Mouse (Mus musculus) embryonic facial prominence, embryonic 15.5 days (tissue): ENCODE results near the gene Exph5. TPM values are rescaled to one million over a fixed set of nuclear protein-coding genes. Genes with fewer than 3 reads are reported as not detected.
A peak's percentile ranks its signal among the peaks of the same experiment; 100 is the strongest.

Experiments
- ATAC-seq: fragments of 200-750 bp; cut with Nextera tagmentation; 2 replicates; pipeline ENCODE4 v1.8.0; 2017; ENCODE audit warnings: low read depth, moderate TSS enrichment; ENCODE audit not compliant: insufficient number of reproducible peaks, low FRiP score, low TSS enrichment
- H3K27ac ChIP-seq: fragments of 300-500 bp; sonication (generic); replicated peaks from 2 replicates; pipeline ENCODE4 v1.5.1; 2015; ENCODE audit warnings: mild to moderate bottlenecking, inconsistent platforms
- H3K27me3 ChIP-seq: fragments of 300-500 bp; sonication (generic); 2 replicates; pipeline ENCODE4 v1.6.1; 2015; ENCODE audit warnings: inconsistent platforms
- H3K36me3 ChIP-seq: fragments of 300-500 bp; sonication (generic); 2 replicates; pipeline ENCODE4 v1.6.1; 2015; ENCODE audit warnings: mild to moderate bottlenecking, inconsistent platforms
- H3K4me1 ChIP-seq: fragments of 300-500 bp; sonication (generic); 2 replicates; pipeline ENCODE4 v1.6.1; 2015; ENCODE audit warnings: inconsistent platforms
- H3K4me2 ChIP-seq: fragments of 300-500 bp; sonication (generic); replicated peaks from 2 replicates; pipeline ENCODE4 v1.6.1; 2015; ENCODE audit warnings: mild to moderate bottlenecking, inconsistent platforms
- H3K4me3 ChIP-seq: fragments of 300-500 bp; sonication (generic); replicated peaks from 2 replicates; pipeline ENCODE4 v1.5.1; 2015; ENCODE audit warnings: mild to moderate bottlenecking, inconsistent platforms
- H3K9ac ChIP-seq: fragments of 300-500 bp; sonication (generic); 2 replicates; pipeline ENCODE4 v1.6.1; 2015; ENCODE audit warnings: inconsistent platforms
- H3K9me3 ChIP-seq: fragments of 300-500 bp; sonication (generic); replicated peaks from 2 replicates; pipeline ENCODE4 v1.6.1; 2016; ENCODE audit warnings: inconsistent platforms
- WGBS: fragments of 180-500 bp; shearing (Covaris S2); methylation state at CpG from one replicate; pipeline ENCODE4 v1.1.7; 2015; 5-methylcytosine and 5-hydroxymethylcytosine counted together
- polyA plus RNA-seq: library from polyadenylated mRNA; unstranded; fragments of >200 nt; fragmentation: Nextera tagmentation; extraction: Ambion mirVana; gene quantifications from 2 replicates; pipeline ENCODE4 v1.2.1, GENCODE M21; 2015

The Exph5 gene
- polyA plus RNA-seq, result 2.3 and 2.4 TPM in 2 replicates

GRCm38 (mm10) chr9:53301269-53301720 is at the start of gene Exph5:
Gene Exph5 (plus strand): TSS chr9:53301670.
- Histone ChIP-seq H3K27ac (peak within 1 kb of the TSS; percentile 52), H3K36me3 (no peaks in the 10 kb centered on the region), H3K9ac (0 out of 2 replicates have a peak within 1 kb of the TSS, but pooled peaks have one; percentile 2), H3K9me3 (no peaks in the 10 kb centered on the region), H3K4me1 (peaks cover 7% of the 10 kb centered on the region; the same call in 1 of the 2 replicates), H3K4me3 (peak within 1 kb of the TSS; percentile 38), H3K4me2 (peak within 1 kb of the TSS; percentile 70), H3K27me3 (peaks cover 3% of the 10 kb centered on the region; the same call in 1 of the 2 replicates)
- WGBS, result 0% methylated on average over 11 of the region's 11 CpGs
- peak; percentile 84 for ATAC-seq

GRCm38 (mm10) chr9:53254368-53254767 is 47.1 kb upstream of the Exph5 start:
- no peak overlapping the region for H3K27ac ChIP-seq
- no peak for ATAC-seq
- 7% methylated on average over 4 of the region's 4 CpGs for WGBS
- no peak overlapping the region for H3K4me2 ChIP-seq
- no peaks in the 10 kb centered on the region for H3K9me3 ChIP-seq
- H3K4me3 ChIP-seq, result no peak overlapping the region
- no peaks in the 10 kb centered on the region for H3K36me3 ChIP-seq
- H3K27me3 ChIP-seq, result no peaks in the 10 kb centered on the region
- H3K9ac ChIP-seq, result no peak overlapping the region
- peaks cover 9% of the 10 kb centered on the region for H3K4me1 ChIP-seq

DNA sequence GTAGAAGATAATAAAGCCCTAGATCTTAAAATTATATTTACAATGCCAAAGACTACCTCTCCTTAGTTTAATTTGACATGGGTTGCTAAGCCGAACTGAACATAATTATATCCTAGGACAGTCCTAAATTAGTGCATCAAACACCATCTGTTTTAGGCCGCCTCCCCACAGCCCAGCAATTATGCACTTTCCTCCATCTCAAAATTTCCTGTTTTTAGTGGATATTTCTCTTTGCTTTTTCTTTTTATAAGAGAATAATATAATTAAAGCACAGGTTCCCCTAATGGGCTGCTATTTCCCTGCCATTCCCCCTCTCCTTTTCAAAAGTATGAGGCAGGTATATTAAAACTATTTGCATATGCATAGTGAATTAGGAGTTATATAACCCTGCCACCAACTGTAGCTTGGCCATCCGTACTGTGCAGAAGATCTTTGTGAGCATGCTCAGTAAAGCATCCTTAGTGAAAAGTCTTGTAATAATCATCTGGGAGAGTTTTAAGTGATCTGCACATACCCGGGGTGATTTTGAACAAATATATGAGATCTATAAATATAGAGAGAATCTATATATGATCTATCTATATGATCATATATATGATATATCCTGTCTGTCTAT is 44.7 kb upstream of the Exph5 start:
- H3K4me1 ChIP-seq, result peaks cover 9% of the 10 kb centered on the region
- no peak for ATAC-seq
- no peak overlapping the region for H3K27ac ChIP-seq
- H3K9me3 ChIP-seq, result no peaks in the 10 kb centered on the region
- no peak overlapping the region for H3K4me3 ChIP-seq
- 70% methylated on average over 4 of the region's 4 CpGs for WGBS
- no peaks in the 10 kb centered on the region for H3K36me3 ChIP-seq
- no peak overlapping the region for H3K9ac ChIP-seq
- no peak overlapping the region for H3K4me2 ChIP-seq
- no peaks in the 10 kb centered on the region for H3K27me3 ChIP-seq

- Histone ChIP-seq H3K27me3 (no peaks in the 10 kb centered on the region), H3K27ac (peak overlapping the region; percentile 65), H3K9ac (no peak overlapping the region), H3K4me1 (peaks cover 9% of the 10 kb centered on the region), H3K4me2 (no peak overlapping the region), H3K4me3 (no peak overlapping the region), H3K9me3 (no peaks in the 10 kb centered on the region), H3K36me3 (no peaks in the 10 kb centered on the region)
- peak; percentile 65; the same call in 1 of the 2 replicates for ATAC-seq
- 17% methylated on average over 3 of the region's 3 CpGs for WGBS
These were observed 43.7 kb upstream of the Exph5 start for GRCm38 (mm10) chr9:53257772-53258171.

DNA sequence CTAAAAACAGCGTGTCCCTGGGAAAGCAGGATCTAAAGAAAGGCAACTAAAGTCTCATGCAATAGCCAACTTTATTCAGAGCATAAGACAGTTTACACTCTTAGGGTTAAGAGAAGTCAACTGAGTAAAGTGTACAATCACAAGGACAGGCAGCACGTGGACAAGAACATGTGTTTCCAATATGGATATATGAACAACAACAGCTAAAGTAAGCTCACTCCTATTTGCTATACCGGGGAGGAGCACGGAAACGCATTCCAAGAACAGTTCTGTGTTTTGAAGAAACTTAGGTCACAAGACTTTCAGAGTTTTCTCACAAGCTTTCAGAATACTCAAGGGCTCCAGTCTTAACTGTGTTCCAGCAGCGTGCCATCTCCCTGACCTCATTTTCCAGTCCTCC is 43.3 kb upstream of the Exph5 start:
- peak overlapping the region; percentile 65 for H3K27ac ChIP-seq
- no peak for ATAC-seq
- 27% methylated on average over 6 of the region's 6 CpGs for WGBS

GRCm38 (mm10) chr9:53264387-53264786 is 37.1 kb upstream of the Exph5 start:
- Histone ChIP-seq H3K27me3 (no peaks in the 10 kb centered on the region), H3K4me2 (no peak overlapping the region), H3K9ac (no peak overlapping the region), H3K4me3 (no peak overlapping the region), H3K9me3 (no peaks in the 10 kb centered on the region), H3K27ac (no peak overlapping the region), H3K4me1 (peaks cover 5% of the 10 kb centered on the region; the same call in 1 of the 2 replicates), H3K36me3 (no peaks in the 10 kb centered on the region)
- WGBS, result 54% methylated on average over 4 of the region's 4 CpGs
- ATAC-seq, result no peak

More for the DNA sequence above, 43.3 kb upstream of the Exph5 start:
- no peak overlapping the region for H3K4me2 ChIP-seq
- H3K27me3 ChIP-seq, result no peaks in the 10 kb centered on the region
- H3K4me3 ChIP-seq, result no peak overlapping the region
- peaks cover 9% of the 10 kb centered on the region for H3K4me1 ChIP-seq
- H3K9me3 ChIP-seq, result no peaks in the 10 kb centered on the region
- no peak overlapping the region for H3K9ac ChIP-seq
- H3K36me3 ChIP-seq, result no peaks in the 10 kb centered on the region

GRCm38 (mm10) chr9:53265589-53265988 is 35.9 kb upstream of the Exph5 start:
- Histone ChIP-seq H3K4me2 (no peak overlapping the region), H3K9me3 (no peaks in the 10 kb centered on the region), H3K27me3 (no peaks in the 10 kb centered on the region), H3K4me3 (no peak overlapping the region), H3K27ac (no peak overlapping the region), H3K36me3 (no peaks in the 10 kb centered on the region), H3K9ac (no peak overlapping the region), H3K4me1 (peaks cover 7% of the 10 kb centered on the region; the same call in 1 of the 2 replicates)
- no peak for ATAC-seq
- WGBS, result 66% methylated on average over 2 of the region's 2 CpGs

DNA sequence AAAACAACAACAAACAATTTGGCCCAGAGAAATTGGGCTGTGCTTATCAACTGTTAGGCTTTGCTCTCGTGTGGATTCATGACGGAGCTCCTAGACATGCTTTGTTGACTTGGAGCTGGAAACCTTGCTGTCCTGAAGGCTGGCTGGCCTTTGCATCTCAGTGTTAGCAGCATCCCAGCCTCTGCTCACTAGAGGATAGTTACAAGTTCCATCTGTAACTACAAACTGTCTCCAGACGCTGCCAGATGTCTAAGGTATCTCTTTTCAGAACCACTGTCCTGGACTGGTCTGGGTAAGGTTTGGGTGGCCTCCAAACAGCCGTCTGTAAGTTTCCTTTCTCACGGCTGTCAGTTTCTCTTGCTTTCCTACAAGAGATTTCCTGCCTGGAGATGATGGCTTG is 33.4 kb upstream of the Exph5 start:
- Histone ChIP-seq H3K4me2 (no peak overlapping the region), H3K36me3 (no peaks in the 10 kb centered on the region), H3K4me3 (no peak overlapping the region), H3K27ac (no peak overlapping the region), H3K27me3 (no peaks in the 10 kb centered on the region), H3K9ac (no peak overlapping the region), H3K9me3 (no peaks in the 10 kb centered on the region), H3K4me1 (peaks cover 7% of the 10 kb centered on the region; the same call in 1 of the 2 replicates)
- 56% methylated on average over 5 of the region's 5 CpGs for WGBS
- no peak for ATAC-seq

GRCm38 (mm10) chr9:53268731-53269465 is 32.6 kb upstream of the Exph5 start:
- 49% methylated on average over 5 of the region's 5 CpGs for WGBS
- no peak overlapping the region for H3K27ac ChIP-seq
- H3K9ac ChIP-seq, result no peak overlapping the region
- H3K36me3 ChIP-seq, result no peaks in the 10 kb centered on the region
- H3K4me1 ChIP-seq, result peaks cover 7% of the 10 kb centered on the region; the same call in 1 of the 2 replicates
- H3K9me3 ChIP-seq, result no peaks in the 10 kb centered on the region
- no peaks in the 10 kb centered on the region for H3K27me3 ChIP-seq
- H3K4me3 ChIP-seq, result no peak overlapping the region
- no peak overlapping the region for H3K4me2 ChIP-seq
- no peak for ATAC-seq

- no peak overlapping the region for H3K9ac ChIP-seq
- H3K4me3 ChIP-seq, result no peak overlapping the region
- H3K4me1 ChIP-seq, result peaks cover 7% of the 10 kb centered on the region; the same call in 1 of the 2 replicates
- no peaks in the 10 kb centered on the region for H3K36me3 ChIP-seq
- no peak overlapping the region for H3K4me2 ChIP-seq
- no peaks in the 10 kb centered on the region for H3K9me3 ChIP-seq
- ATAC-seq, result no peak
- H3K27me3 ChIP-seq, result no peaks in the 10 kb centered on the region
- 83% methylated on average over 5 of the region's 5 CpGs for WGBS
- no peak overlapping the region for H3K27ac ChIP-seq
These were observed 32.1 kb upstream of the Exph5 start for GRCm38 (mm10) chr9:53269466-53269755.

DNA sequence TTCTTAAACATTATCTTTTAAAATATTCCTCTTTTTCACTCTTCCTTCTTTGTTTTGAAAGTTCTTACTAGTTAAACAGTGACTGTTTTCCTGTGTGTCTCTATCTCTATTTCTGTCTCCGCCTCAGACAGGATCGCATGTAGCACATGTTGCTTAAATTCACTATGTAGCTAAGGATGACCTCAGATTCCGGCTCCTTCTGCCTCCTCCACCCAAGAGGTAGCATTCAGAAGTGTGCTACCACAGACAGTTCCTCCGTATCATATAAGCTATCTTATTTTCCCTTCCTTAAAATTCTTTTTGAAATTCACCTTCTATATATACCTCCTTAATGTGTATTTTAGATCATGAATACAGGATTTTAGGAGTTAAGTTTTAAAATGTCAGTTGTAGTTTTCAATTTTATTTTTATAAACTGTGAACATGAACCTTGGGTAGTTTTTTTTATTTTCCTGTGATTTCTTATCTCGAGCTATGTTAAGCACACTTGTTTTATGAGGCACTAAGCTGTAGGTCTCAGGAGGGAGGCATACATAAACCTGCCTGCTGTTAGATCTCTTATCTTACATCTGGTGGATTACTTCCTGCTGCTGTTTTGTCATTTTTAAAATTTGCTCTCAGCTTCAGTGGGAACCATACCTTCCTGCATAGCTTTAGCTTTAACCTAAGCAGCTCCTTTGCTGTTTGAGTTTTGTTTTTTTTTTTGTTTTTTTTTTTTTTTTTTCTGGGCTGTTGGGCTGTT is 30.0 kb upstream of the Exph5 start:
- WGBS, result 71% methylated on average over 5 of the region's 5 CpGs
- Histone ChIP-seq H3K9me3 (no peaks in the 10 kb centered on the region), H3K27ac (no peak overlapping the region), H3K36me3 (no peaks in the 10 kb centered on the region), H3K4me2 (no peak overlapping the region), H3K9ac (no peak overlapping the region), H3K27me3 (no peaks in the 10 kb centered on the region), H3K4me1 (peaks cover 7% of the 10 kb centered on the region; the same call in 1 of the 2 replicates), H3K4me3 (no peak overlapping the region)
- no peak for ATAC-seq
